Mouse (Mus musculus): ENCODE results near the gene Tph2.
A peak's percentile ranks its signal among the peaks of the same experiment; 100 is the strongest.
"Not testable (repeated sequence)": the region's sequence is repeated elsewhere in the genome, so short reads cannot be mapped to it uniquely, and the experiment has no call there.

Gene Tph2

GRCm38 (mm10) chr10:115184697-115185096 is at the start of gene Tph2:
TSS of gene Tph2 (minus strand) at chr10:115185022.
- peak; percentile 79 for DNase-seq

GRCm38 (mm10) chr10:115233798-115234197 is 49.0 kb upstream of the Tph2 start:
- no peak for DNase-seq

GRCm38 (mm10) chr10:115232513-115232912 is 47.7 kb upstream of the Tph2 start:
- no peak for DNase-seq

GRCm38 (mm10) chr10:115229023-115229422 is 44.2 kb upstream of the Tph2 start:
- no peak for DNase-seq

GRCm38 (mm10) chr10:115226586-115226985 is 41.8 kb upstream of the Tph2 start:
- no peak for DNase-seq

GRCm38 (mm10) chr10:115223845-115224244 is 39.0 kb upstream of the Tph2 start:
- DNase-seq, result no peak

GRCm38 (mm10) chr10:115212916-115213580 is 28.2 kb upstream of the Tph2 start:
- no peak for DNase-seq

- no peak for DNase-seq
These were observed 21.0 kb upstream of the Tph2 start for GRCm38 (mm10) chr10:115205825-115206224.

GRCm38 (mm10) chr10:115205284-115205683 is 20.5 kb upstream of the Tph2 start:
- no peak for DNase-seq

- DNase-seq, result no peak
These were observed 6.4 kb upstream of the Tph2 start for GRCm38 (mm10) chr10:115191214-115191613.

GRCm38 (mm10) chr10:115187390-115187789 is 2.6 kb upstream of the Tph2 start:
- no peak for DNase-seq

- DNase-seq, result no peak
These were observed 3.8 kb downstream of the Tph2 start for GRCm38 (mm10) chr10:115181034-115181433.

- not testable (repeated sequence) for DNase-seq
These were observed 6.8 kb downstream of the Tph2 start for GRCm38 (mm10) chr10:115178019-115178418.

GRCm38 (mm10) chr10:115175591-115175991 is 9.2 kb downstream of the Tph2 start:
- no peak for DNase-seq

GRCm38 (mm10) chr10:115173336-115173735 is 11.5 kb downstream of the Tph2 start:
- DNase-seq, result no peak

- no peak for DNase-seq
These were observed 13.4 kb downstream of the Tph2 start for GRCm38 (mm10) chr10:115171351-115171818.

GRCm38 (mm10) chr10:115170496-115171350 is 14.1 kb downstream of the Tph2 start:
- no peak for DNase-seq

GRCm38 (mm10) chr10:115169410-115169809 is 15.4 kb downstream of the Tph2 start:
- DNase-seq, result no peak

GRCm38 (mm10) chr10:115160289-115160688 is 24.5 kb downstream of the Tph2 start:
- DNase-seq, result no peak

- DNase-seq, result no peak
These were observed 37.5 kb downstream of the Tph2 start for GRCm38 (mm10) chr10:115147308-115147707.

- no peak for DNase-seq
These were observed 38.4 kb downstream of the Tph2 start for GRCm38 (mm10) chr10:115146257-115146898.

- no peak for DNase-seq
These were observed 40.3 kb downstream of the Tph2 start for GRCm38 (mm10) chr10:115144542-115144941.

- no peak for DNase-seq
These were observed 41.2 kb downstream of the Tph2 start for GRCm38 (mm10) chr10:115143641-115144040.

GRCm38 (mm10) chr10:115137016-115137415 is 47.8 kb downstream of the Tph2 start:
- no peak for DNase-seq
